Mouse (Mus musculus): ENCODE measurements around the gene Acer3. TPM values are rescaled to one million over a fixed set of nuclear protein-coding genes. Genes with fewer than 3 reads are reported as not detected.

Gene Acer3
- polyA plus RNA-seq (2012; rRNA removed): 1.4 and 4.2 TPM in 2 replicates

DNA sequence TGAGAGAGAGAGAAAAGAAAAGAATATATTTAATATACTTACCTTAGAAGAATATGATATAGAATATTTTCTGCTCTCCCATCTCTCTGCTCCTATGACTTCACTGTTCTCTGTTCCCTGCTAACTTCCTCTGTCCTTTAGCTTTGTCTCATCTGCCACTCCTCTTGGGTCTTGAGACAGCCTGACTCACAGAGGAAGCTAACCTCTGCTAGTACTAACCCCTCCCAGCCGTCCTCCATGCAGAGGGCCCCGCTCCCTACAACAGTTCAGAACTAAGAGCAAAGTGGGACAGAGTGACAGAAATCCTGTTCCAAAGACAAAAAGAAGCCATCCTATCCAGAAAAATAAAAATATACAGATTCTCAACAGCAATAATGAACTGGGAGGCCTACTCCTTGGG lies at the start of gene Acer3:
Gene Acer3, minus strand, starts transcription at position 126 of the 400 bp plus-strand sequence.
- Histone ChIP-seq H3K4me3 (ENCODE audit: low read depth, low read length) (no peak within 1 kb of the TSS), H3K36me3 (ENCODE audit: control insufficient read depth, insufficient read depth, low read length) (no peaks in the 10 kb centered on the region), H3K27me3 (ENCODE audit: control insufficient read depth, insufficient read depth, low read length) (no peaks in the 10 kb centered on the region), H3K4me1 (ENCODE audit: control insufficient read depth, insufficient read depth, insufficient read length, low read length) (peaks cover 12% of the 10 kb centered on the region), H3K27ac (ENCODE audit: insufficient read depth, low read depth, low read length) (no peak within 1 kb of the TSS)
- 88% methylated on average over 2 of the region's 2 CpGs for WGBS
- TF ChIP-seq POLR2A (IDR thresholded peaks at IDR 0.05; ENCODE audit: low read depth, low read length) (no peak), CTCF (IDR thresholded peaks at IDR 0.05; ENCODE audit: extremely low read depth, insufficient read length, insufficient replicate concordance, low read depth, low read length) (no peak)

DNA sequence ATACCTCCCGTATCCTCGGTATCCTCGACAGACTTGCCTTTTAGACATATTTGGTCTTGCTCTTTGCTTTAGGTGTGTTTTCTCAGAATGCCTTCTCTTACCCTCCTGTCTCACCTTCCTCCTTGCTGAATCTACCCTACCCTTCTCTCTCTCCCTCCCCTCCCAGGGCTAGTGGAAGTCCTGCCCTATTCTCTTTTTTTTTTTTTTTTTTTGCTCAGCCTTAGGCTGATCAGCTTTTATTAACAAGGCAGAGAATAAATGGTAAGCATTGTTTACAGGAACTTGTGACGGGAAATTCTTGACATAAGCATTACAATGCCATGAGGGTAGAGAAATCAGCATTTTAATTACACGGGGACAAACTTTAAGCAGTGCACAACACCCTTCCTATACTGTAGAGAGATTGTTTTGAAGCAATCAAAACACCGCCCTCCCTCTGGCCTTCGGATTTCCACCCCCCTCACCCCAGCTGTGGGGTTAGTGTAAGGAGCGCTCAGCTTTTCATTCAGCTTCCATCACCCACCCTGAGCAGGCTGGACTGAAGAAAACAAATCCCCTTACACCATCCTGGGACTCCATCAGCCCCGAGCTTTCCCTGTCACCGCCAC lies 48.9 kb upstream of the Acer3 start:
- Histone ChIP-seq H3K27ac (ENCODE audit: insufficient read depth, low read depth, low read length) (no peak overlapping the region), H3K36me3 (ENCODE audit: control insufficient read depth, insufficient read depth, low read length) (no peaks in the 10 kb centered on the region), H3K4me3 (ENCODE audit: low read depth, low read length) (no peak overlapping the region), H3K4me1 (ENCODE audit: control insufficient read depth, insufficient read depth, insufficient read length, low read length) (peaks cover 4% of the 10 kb centered on the region; the same call in 1 of the 2 replicates), H3K27me3 (ENCODE audit: control insufficient read depth, insufficient read depth, low read length) (no peaks in the 10 kb centered on the region; the same call in 1 of the 2 replicates)
- WGBS: 84% methylated on average over 10 of the region's 10 CpGs
- TF ChIP-seq POLR2A (IDR thresholded peaks at IDR 0.05; ENCODE audit: low read depth, low read length) (no peak), CTCF (IDR thresholded peaks at IDR 0.05; ENCODE audit: extremely low read depth, insufficient read length, insufficient replicate concordance, low read depth, low read length) (no peak)

DNA sequence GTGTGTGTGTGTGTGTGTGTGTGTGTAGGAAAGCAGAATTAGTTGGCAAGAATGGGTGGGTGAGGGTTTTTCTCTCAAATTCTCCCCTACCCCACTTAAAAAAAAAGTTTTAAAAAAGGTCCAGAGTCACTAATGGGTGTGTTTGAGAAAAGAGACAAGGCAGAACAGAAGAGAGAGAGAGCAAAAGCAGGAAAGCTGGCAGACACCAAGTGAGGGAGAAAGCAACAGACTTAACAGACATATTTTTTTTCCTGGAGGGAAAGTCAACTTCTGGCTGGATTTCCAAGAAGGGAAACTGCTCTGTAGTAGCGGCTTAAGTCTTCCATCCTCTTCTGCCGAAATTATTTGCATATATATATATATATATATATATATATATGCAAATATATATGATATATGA lies 40.7 kb upstream of the Acer3 start:
- TF ChIP-seq CTCF (IDR thresholded peaks at IDR 0.05; ENCODE audit: extremely low read depth, insufficient read length, insufficient replicate concordance, low read depth, low read length): no peak
- TF ChIP-seq POLR2A (IDR thresholded peaks at IDR 0.05; ENCODE audit: low read depth, low read length): no peak
- WGBS: 37% methylated on average over 2 of the region's 2 CpGs

DNA sequence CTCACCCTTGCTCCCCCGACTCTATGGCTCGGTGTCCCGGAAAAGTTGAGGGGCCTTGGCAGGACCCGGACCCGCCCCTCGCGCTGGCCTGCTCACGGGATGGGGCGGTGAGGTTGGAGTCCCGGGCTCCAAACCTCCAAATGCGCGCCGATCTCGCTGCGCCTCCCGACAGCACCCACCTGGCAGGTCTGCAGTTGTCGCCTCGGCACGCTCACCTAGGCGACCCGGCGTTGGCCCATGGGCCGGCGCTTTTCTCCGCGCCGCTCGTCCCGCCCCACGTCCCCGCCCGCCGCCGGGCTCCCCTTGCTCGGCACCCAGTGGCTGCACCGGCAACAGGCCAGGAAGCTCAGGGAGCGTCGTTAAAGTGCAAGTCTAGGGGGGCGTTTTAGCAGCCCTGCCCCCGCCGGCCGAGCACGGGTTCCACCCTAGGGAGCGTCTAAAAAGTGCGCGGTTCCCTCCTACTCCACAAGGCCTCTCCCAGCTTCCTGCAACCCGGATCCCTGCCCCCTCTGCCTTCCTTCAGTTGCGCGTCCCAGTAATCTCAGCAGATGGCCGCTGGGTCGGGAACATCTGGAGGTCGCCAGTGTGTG lies 40.1 kb upstream of the Acer3 start, which contains the start of gene Tsku:
Gene Tsku, minus strand, starts transcription at position 266 of the 590 bp plus-strand sequence.
- peak within 1 kb of the TSS; percentile 89 for H3K4me3 ChIP-seq (ENCODE audit: low read depth, low read length)
- 0 out of 2 replicates have a peak, but pooled peaks cover 2% of the 10 kb centered on the region for H3K36me3 ChIP-seq (ENCODE audit: control insufficient read depth, insufficient read depth, low read length)
- H3K27me3 ChIP-seq (ENCODE audit: control insufficient read depth, insufficient read depth, low read length): no peaks in the 10 kb centered on the region
- peaks cover 12% of the 10 kb centered on the region; the same call in 1 of the 2 replicates for H3K4me1 ChIP-seq (ENCODE audit: control insufficient read depth, insufficient read depth, insufficient read length, low read length)
- peak within 1 kb of the TSS; percentile 58 for H3K27ac ChIP-seq (ENCODE audit: insufficient read depth, low read depth, low read length)
- TF ChIP-seq CTCF (IDR thresholded peaks at IDR 0.05; ENCODE audit: extremely low read depth, insufficient read length, insufficient replicate concordance, low read depth, low read length): no peak
- peak; percentile 80; the same call in 1 of the 2 replicates for TF ChIP-seq POLR2A (IDR thresholded peaks at IDR 0.05; ENCODE audit: low read depth, low read length)
- 1% methylated on average over 52 of the region's 52 CpGs for WGBS

More for the DNA sequence above, 40.7 kb upstream of the Acer3 start:
- peak overlapping the region; percentile 89 for H3K4me3 ChIP-seq (ENCODE audit: low read depth, low read length)
- H3K27me3 ChIP-seq (ENCODE audit: control insufficient read depth, insufficient read depth, low read length): no peaks in the 10 kb centered on the region
- H3K27ac ChIP-seq (ENCODE audit: insufficient read depth, low read depth, low read length): peak overlapping the region; percentile 58
- 0 out of 2 replicates have a peak, but pooled peaks cover 2% of the 10 kb centered on the region for H3K36me3 ChIP-seq (ENCODE audit: control insufficient read depth, insufficient read depth, low read length)
- peaks cover 12% of the 10 kb centered on the region; the same call in 1 of the 2 replicates for H3K4me1 ChIP-seq (ENCODE audit: control insufficient read depth, insufficient read depth, insufficient read length, low read length)

DNA sequence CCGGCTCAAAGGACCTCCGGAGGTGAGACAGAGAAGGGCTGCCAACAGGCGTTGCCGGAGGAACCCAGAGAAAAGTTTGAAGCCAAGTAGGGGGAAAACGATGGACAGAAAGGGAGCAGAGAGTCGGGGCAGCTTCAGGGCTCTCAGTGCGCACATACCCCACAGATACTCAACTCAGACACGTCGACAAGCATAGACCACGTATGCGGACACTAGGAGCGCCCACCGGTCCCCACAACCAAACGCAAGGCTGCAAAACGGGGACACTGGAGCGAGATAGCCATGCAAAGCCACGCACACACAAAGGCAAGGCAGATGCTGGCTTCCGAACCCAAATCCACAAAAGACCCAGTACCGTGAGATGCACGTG lies 39.6 kb upstream of the Acer3 start:
- 0% methylated on average over 20 of the region's 20 CpGs for WGBS
- H3K27ac ChIP-seq (ENCODE audit: insufficient read depth, low read depth, low read length): peak overlapping the region; percentile 38
- TF ChIP-seq CTCF (IDR thresholded peaks at IDR 0.05; ENCODE audit: extremely low read depth, insufficient read length, insufficient replicate concordance, low read depth, low read length) (no peak), POLR2A (IDR thresholded peaks at IDR 0.05; ENCODE audit: low read depth, low read length) (no peak)

DNA sequence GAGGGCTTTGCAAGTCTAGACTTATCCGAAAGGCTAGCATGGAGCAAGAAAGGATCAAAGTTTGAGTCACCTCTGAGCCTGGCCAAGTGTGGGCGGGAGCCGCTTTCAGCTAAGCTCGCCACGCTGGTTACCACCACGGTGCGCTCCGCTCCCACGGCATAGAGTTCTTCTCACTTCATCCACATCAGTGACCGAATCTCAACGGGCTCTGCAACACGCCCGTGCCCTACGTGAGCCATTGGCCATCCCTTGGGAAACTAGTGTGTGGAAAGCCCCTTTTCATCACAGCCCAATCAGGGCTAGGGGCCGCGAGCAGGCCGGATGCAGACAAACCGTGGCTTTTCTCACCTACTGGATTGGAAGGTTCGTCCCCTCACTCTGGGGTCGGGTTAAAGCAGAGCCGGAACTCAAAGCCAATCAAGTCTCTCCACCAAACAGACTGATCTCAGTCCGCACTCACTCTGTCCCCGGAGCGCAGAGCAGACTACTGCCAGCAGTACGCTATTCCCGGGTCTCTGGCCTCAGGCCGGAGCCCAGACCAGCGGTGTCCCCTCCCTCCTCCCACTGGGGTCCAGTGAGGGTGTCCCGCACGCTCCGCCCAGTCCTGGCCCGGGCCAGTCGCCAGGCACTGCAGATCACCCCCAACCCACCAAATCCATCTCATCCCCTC lies 39.1 kb upstream of the Acer3 start:
- no peak for TF ChIP-seq POLR2A (IDR thresholded peaks at IDR 0.05; ENCODE audit: low read depth, low read length)
- no peak for TF ChIP-seq CTCF (IDR thresholded peaks at IDR 0.05; ENCODE audit: extremely low read depth, insufficient read length, insufficient replicate concordance, low read depth, low read length)
- H3K27ac ChIP-seq (ENCODE audit: insufficient read depth, low read depth, low read length): peak overlapping the region; percentile 38
- peaks cover 21% of the 10 kb centered on the region; the same call in 1 of the 2 replicates for H3K4me1 ChIP-seq (ENCODE audit: control insufficient read depth, insufficient read depth, insufficient read length, low read length)
- no peaks in the 10 kb centered on the region for H3K27me3 ChIP-seq (ENCODE audit: control insufficient read depth, insufficient read depth, low read length)
- H3K4me3 ChIP-seq (ENCODE audit: low read depth, low read length): peak overlapping the region; percentile 89
- peaks cover 2% of the 10 kb centered on the region; the same call in 1 of the 2 replicates for H3K36me3 ChIP-seq (ENCODE audit: control insufficient read depth, insufficient read depth, low read length)
- 8% methylated on average over 33 of the region's 33 CpGs for WGBS

More for the DNA sequence above, 39.6 kb upstream of the Acer3 start:
- H3K4me3 ChIP-seq (ENCODE audit: low read depth, low read length): peak overlapping the region; percentile 89
- peaks cover 18% of the 10 kb centered on the region; the same call in 1 of the 2 replicates for H3K4me1 ChIP-seq (ENCODE audit: control insufficient read depth, insufficient read depth, insufficient read length, low read length)
- H3K36me3 ChIP-seq (ENCODE audit: control insufficient read depth, insufficient read depth, low read length): peaks cover 2% of the 10 kb centered on the region; the same call in 1 of the 2 replicates
- no peaks in the 10 kb centered on the region for H3K27me3 ChIP-seq (ENCODE audit: control insufficient read depth, insufficient read depth, low read length)

All from small intestine, adult 2 months (tissue).